Mouse (Mus musculus): ENCODE data around the gene Med17. TPM values are rescaled to one million over a fixed set of nuclear protein-coding genes. Genes with fewer than 3 reads are reported as not detected.

The Med17 gene
- total RNA-seq, 2 experiments from 2014 or later, result 17.1 to 20.4 TPM

GRCm38 (mm10) chr9:15239042-15239925 is 40.4 kb downstream of the Med17 start, which contains the start of gene Vstm5:
TSS of gene Vstm5 (plus strand) at chr9:15239045.
- peak; percentile 31 to 49 for DNase-seq
- intact Hi-C loops (cut with DNase I), result no loop called here

GRCm38 (mm10) chr9:15238297-15238990 is 41.3 kb downstream of the Med17 start:
- intact Hi-C loops (cut with DNase I), result no loop called here
- DNase-seq, result peak in 1 of 2 experiments; percentile 3

- peak; percentile 13 to 29 for DNase-seq
- intact Hi-C loops (cut with DNase I), result no loop called here
Observed at GRCm38 (mm10) chr9:15237516-15238296, 42.0 kb downstream of the Med17 start.

DNA sequence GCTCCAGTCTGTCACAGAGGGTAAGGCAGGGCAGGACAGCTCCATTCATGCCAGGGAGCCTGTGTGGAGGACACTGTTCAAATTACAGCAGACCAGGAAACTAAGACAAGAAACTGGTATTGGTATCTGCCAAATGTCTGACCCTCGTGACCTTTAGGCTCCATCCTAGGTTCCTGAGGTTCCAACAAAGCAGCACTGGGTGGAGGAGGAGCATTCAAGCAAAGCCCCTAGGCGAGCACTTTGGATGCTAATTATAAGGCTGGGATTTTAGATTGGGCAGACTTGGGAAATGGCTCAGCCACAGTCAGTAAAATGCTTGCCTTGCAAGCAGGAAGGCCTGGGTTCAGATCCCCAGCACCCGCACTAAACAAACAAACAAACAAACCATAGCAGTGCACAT is 43.7 kb downstream of the Med17 start:
- intact Hi-C loops (cut with DNase I), result no loop called here

GRCm38 (mm10) chr9:15233604-15234003 is 46.1 kb downstream of the Med17 start:
- intact Hi-C loops (cut with DNase I), result no loop called here
- no peak for DNase-seq

More for the DNA sequence above, 43.7 kb downstream of the Med17 start:
- DNase-seq, result no peak

- intact Hi-C loops (cut with DNase I), result no loop called here
- no peak for DNase-seq
Observed at GRCm38 (mm10) chr9:15232445-15232844, 47.3 kb downstream of the Med17 start.

DNA sequence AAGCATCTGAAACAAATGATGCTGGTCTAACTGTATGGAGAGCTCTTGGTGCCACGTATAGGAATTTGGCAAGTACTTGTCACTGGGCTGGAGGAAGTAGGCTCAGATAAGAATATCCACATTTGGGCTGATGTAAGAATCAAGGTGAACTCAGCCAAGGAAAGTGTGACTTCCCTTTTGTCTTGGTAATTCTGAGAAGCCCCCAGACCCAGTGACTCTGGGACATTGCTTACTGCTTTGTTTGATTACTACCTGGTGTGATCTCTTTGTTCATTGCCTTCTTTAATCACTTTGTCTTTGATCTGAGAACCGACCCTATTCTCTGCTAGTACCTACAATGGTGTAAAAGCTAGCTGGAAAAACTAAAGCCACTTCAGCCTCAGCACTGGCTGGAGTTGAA is 54.8 kb downstream of the Med17 start:
- DNase-seq, result no peak
- intact Hi-C loops (cut with DNase I), result no loop called here

- intact Hi-C loops (cut with DNase I), result loop anchor here (2.0 to 10.0 kb wide), 2 partner anchors 185 to 349 kb away; partner anchors contain the start of gene Gpr83
- DNase-seq, result no peak
Observed at GRCm38 (mm10) chr9:15213695-15214094, 66.0 kb downstream of the Med17 start.

DNA sequence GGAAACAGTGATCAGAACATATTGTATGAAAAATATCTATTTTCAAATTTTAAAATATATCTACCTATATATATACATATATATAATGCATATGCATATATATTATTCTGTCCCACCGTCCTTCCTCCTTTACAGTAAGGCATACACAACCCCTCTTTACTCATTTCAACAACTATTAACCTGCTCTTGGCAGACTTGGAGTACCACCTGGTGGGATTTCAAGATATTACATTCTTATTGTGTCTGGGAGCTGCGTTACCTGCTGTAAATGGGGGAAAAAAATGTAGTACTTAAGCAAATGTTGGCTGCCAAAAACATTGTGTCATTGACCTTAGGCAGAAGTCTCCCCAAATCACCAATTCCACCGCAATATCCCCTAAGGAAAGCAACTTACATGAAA is 67.9 kb downstream of the Med17 start:
- intact Hi-C loops (cut with DNase I), result loop anchor here (2.0 to 10.0 kb wide), 2 partner anchors 183 to 347 kb away; partner anchors contain the start of gene Gpr83
- DNase-seq, result peak; percentile 8 to 42

Small RNAs within 50 kb of the gene (microRNA-seq; reads per million reads assigned to microRNA genes)
- 0 reads per million in 2 experiments for gene Gm49349
- gene mmu-mir-7650, result 0 to 0.24 reads per million in 2 experiments

Other genes with a start within 250 kb of the Med17 start
- 10 to 100 TPM in 1 of 2 experiments, 1 to 10 TPM in 1; 9.5 to 12.2 TPM for gene Panx1, start 234.5 kb downstream of the Med17 start, total RNA-seq (2021)
- gene Hephl1, start 167.8 kb downstream of the Med17 start, total RNA-seq (2021), result under 1 TPM in 1 of 2 experiments, not detected in 1; 0.15 TPM
- 1 to 10 TPM; 1.0 to 1.2 TPM for gene Vstm5, start 40.9 kb downstream of the Med17 start, total RNA-seq (2021)
- gene Taf1d, start 26.3 kb upstream of the Med17 start, total RNA-seq (2021), result 10 to 100 TPM; 35.3 to 38.4 TPM
- 10 to 100 TPM; 12.9 to 20.4 TPM for gene 4931406C07Rik, start 26.5 kb upstream of the Med17 start, total RNA-seq (2021)
- 10 to 100 TPM in 1 of 2 experiments, 1 to 10 TPM in 1; 9.0 to 13.1 TPM for gene Cep295, start 77.9 kb upstream of the Med17 start, total RNA-seq (2021)
- 10 to 100 TPM; 23.5 to 27.9 TPM for gene Smco4, start 213.5 kb upstream of the Med17 start, total RNA-seq (2021)

Measured in heart, postnatal 10 days (tissue).